Mouse (Mus musculus) erythroblast, embryonic 14.5 days (primary cell): Measurements from ENCODE around the gene Ccr7.

Source experiments
- GATA1 ChIP-seq: IDR thresholded peaks from 2 replicates; pipeline ENCODE4 v1.6.1; 2012; ENCODE audit warnings: low read length, inconsistent platforms, mixed read lengths
- TAL1 ChIP-seq: IDR thresholded peaks from 3 replicates; pipeline ENCODE4 v1.6.1; 2012; ENCODE audit warnings: low read length, inconsistent platforms, mixed read lengths

- TF ChIP-seq GATA1 (no peak), TAL1 (no peak)
Observed at GRCm38 (mm10) chr11:99154987-99155641, at the start of gene Ccr7.
